Mouse (Mus musculus) megakaryocyte, adult 5-6 weeks (primary cell): Measurements from ENCODE around the gene Cwc22. TPM values are rescaled to one million over a fixed set of nuclear protein-coding genes. Genes with fewer than 3 reads are reported as not detected.

ENCODE experiments used
- ATAC-seq: 2 replicates; pipeline ENCODE4 v1.8.0; 2016; ENCODE audit warnings: mild to moderate bottlenecking, inconsistent platforms; ENCODE audit not compliant: poor library complexity, severe bottlenecking
- total RNA-seq, 2 experiments: library from RNA; stranded (forward) in 1 of 2; stranded (reverse) in 1 of 2; fragments of 153-499, 151-499 nt in 1 of 2; fragments of 221-1000, 200-1000 nt in 1 of 2; gene quantifications; 2 replicates each; pipeline versions ENCODE4 v1.2.3 to v1.2.4; 2015 to 2017

Gene Cwc22
- total RNA-seq (2015), result 31.3 and 33.7 TPM in 2 replicates
- 86.3 and 92.3 TPM in 2 replicates for total RNA-seq (2017)

GRCm38 (mm10) chr2:77945596-77946485 lies at the start of gene Cwc22:
TSS of gene Cwc22 (minus strand) at chr2:77946375.
- ATAC-seq, result peak; percentile 98

- ATAC-seq, result no peak
Observed at GRCm38 (mm10) chr2:77993727-77994401, 47.7 kb upstream of the Cwc22 start.

GRCm38 (mm10) chr2:77992951-77993604 lies 46.9 kb upstream of the Cwc22 start:
- ATAC-seq, result no peak

- ATAC-seq, result no peak
Observed at GRCm38 (mm10) chr2:77990820-77991219, 44.6 kb upstream of the Cwc22 start.

GRCm38 (mm10) chr2:77990121-77990520 lies 43.9 kb upstream of the Cwc22 start:
- ATAC-seq, result no peak

- no peak for ATAC-seq
Observed at GRCm38 (mm10) chr2:77989390-77989789, 43.2 kb upstream of the Cwc22 start.

GRCm38 (mm10) chr2:77985991-77986730 lies 40.0 kb upstream of the Cwc22 start:
- no peak for ATAC-seq

- ATAC-seq, result no peak
Observed at GRCm38 (mm10) chr2:77984209-77984608, 38.0 kb upstream of the Cwc22 start.

GRCm38 (mm10) chr2:77981826-77982225 lies 35.7 kb upstream of the Cwc22 start:
- no peak for ATAC-seq

GRCm38 (mm10) chr2:77980696-77981095 lies 34.5 kb upstream of the Cwc22 start:
- no peak for ATAC-seq

- no peak for ATAC-seq
Observed at GRCm38 (mm10) chr2:77979519-77979918, 33.3 kb upstream of the Cwc22 start.

- ATAC-seq, result no peak
Observed at GRCm38 (mm10) chr2:77979081-77979480, 32.9 kb upstream of the Cwc22 start.

- no peak for ATAC-seq
Observed at GRCm38 (mm10) chr2:77978256-77978655, 32.1 kb upstream of the Cwc22 start.

- no peak for ATAC-seq
Observed at GRCm38 (mm10) chr2:77976321-77976920, 30.2 kb upstream of the Cwc22 start.

- ATAC-seq, result no peak
Observed at GRCm38 (mm10) chr2:77975606-77976005, 29.4 kb upstream of the Cwc22 start.

- no peak for ATAC-seq
Observed at GRCm38 (mm10) chr2:77974986-77975385, 28.8 kb upstream of the Cwc22 start.

- no peak for ATAC-seq
Observed at GRCm38 (mm10) chr2:77974366-77974765, 28.2 kb upstream of the Cwc22 start.

GRCm38 (mm10) chr2:77973296-77973695 lies 27.1 kb upstream of the Cwc22 start:
- ATAC-seq, result no peak

GRCm38 (mm10) chr2:77972541-77972940 lies 26.4 kb upstream of the Cwc22 start:
- ATAC-seq, result no peak

- no peak for ATAC-seq
Observed at GRCm38 (mm10) chr2:77971871-77972270, 25.7 kb upstream of the Cwc22 start.
